Mouse (Mus musculus): ENCODE measurements around the gene Gps2. TPM values are rescaled to one million over a fixed set of nuclear protein-coding genes. Genes with fewer than 3 reads are reported as not detected.

Gps2 gene
- total RNA-seq, 2 experiments from 2014 or later: 60.0 to 67.0 TPM

DNA sequence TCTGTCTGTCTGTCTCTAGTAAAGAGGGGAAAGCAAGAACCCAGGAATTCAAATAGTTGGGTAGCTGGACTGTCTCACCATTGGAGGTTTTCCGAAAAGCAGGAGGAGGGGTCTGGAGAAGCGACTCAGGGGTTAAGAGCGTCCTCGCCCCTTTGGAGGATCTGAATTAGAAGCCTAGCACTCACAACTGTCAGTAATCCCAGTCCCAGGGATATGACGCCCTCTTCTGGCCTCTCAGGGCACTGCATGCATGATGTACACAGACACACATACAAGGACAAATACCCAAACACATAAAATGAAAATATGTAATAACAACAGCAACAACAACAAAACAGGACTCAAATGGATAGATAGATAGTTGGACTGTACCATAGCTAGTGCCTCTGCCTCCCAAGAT is 46.9 kb downstream of the Gps2 start:
- DNase-seq (ENCODE audit: low spot score in 2 of 2): no peak

DNA sequence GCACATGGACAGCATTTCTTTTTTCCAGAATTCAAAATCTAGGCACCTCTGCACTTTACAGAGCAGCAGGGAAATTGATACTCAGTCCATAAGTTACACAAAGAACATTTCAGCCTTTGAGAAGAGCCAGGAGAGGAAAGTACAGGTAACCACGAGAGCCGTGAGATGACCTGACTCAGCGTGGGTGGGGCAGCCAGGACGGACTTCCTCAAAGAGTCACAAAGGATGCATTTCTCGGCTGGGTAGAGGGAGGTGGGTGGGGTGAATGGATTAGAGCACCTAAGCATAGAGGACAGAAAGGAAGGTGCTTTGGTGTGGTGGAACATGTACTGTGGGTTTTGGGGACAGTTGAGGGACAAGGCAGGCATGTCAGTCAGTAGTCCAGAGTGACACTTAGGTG is 48.2 kb downstream of the Gps2 start:
- DNase-seq (ENCODE audit: low spot score in 2 of 2): no peak

DNA sequence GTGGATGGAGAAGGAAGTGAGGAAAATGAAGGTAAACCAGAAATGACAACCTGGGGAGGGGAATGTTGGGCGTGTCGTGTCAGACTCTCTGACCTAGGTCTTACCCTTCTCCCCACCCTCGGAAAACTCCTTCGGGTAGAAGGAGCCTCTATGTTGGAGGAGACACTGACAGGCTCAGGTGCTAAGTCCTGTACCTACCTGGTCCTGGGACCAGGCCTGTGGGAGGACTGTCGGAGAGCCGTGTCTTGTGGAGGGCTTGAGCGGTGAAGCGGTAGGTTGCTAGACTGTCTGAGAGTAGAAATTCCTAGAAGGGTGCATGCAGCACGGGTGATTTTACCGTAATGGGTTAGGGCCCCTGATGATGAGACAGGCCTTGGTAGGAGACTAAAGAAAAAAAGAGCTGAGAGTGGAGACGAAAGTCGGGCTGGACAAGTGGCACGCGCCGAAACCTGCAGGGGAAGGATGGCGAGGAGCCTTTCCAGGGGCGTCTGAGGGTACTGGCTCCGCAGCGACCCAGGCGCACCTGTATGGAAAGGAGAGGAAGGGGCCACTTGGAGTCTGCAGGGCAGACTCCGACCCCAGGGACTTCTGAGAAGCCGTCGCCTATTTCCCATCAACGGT is 51.1 kb downstream of the Gps2 start, which contains the start of gene Cldn7:
Gene Cldn7 (plus strand): TSS at position 130 of the 621 bp plus-strand sequence.
- DNase-seq (ENCODE audit: low spot score in 2 of 2): no peak

DNA sequence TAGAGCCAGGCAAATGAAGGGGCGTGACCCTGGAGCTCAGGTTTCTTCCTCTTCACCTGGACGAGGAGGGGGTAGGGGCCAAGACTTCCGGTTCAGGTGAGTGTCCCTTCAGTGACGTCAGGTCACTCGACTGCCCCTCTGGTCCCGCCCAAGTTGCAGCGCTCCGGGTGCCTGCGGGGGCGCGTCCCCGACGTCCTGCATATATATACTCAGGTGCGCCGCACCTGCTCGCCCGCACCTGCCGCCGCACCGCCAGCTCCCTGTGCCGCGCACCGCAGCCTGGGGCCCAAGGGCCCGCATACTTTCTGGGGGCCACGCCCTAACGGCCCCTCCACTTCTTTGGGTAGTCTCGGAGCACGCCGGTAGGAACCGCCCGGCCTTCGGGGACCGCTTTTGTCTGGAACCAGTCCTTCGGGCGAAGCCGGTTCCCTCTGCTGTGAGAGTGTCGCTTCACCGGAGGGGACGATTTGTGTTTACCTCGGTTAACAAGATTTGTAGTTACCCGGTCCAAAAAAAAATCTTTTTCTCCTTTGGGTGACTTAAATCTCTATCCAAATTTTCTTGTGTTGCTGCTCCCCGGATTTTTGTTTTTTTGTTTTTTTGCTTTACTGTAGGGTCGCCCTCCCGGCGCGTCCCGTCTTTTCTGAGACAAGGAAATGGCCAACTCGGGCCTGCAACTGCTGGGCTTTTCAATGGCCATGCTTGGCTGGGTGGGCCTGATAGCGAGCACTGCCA is 51.8 kb downstream of the Gps2 start:
- DNase-seq (ENCODE audit: low spot score in 2 of 2): no peak

Small RNA genes lying within 50 kb of the gene (microRNA-seq; reads per million reads assigned to microRNA genes)
- not detected for gene Mir6924

Other genes starting within 250 kb of the Gps2 start
- 10 to 100 TPM; 11.9 to 12.5 TPM for gene Cd68, start 247.7 kb upstream of the Gps2 start, total RNA-seq (2021)
- 100 to 1,000 TPM; 640 to 673 TPM for gene Eif4a1, start 241.5 kb upstream of the Gps2 start, total RNA-seq (2021)
- 10 to 100 TPM; 86.6 to 90.7 TPM for gene Senp3, start 231.8 kb upstream of the Gps2 start, total RNA-seq (2021)
- gene Tnfsf13, start 228.1 kb upstream of the Gps2 start, total RNA-seq (2021): 1 to 10 TPM; 4.2 to 5.2 TPM
- 10 to 100 TPM; 23.0 to 23.1 TPM for gene Tnfsf12, start 218.0 kb upstream of the Gps2 start, total RNA-seq (2021)
- gene Tnfsfm13, start 217.8 kb upstream of the Gps2 start, total RNA-seq (2021): 1 to 10 TPM; 3.1 to 4.6 TPM
- 100 to 1,000 TPM in 1 of 2 experiments, 10 to 100 TPM in 1; 92.4 to 108 TPM for gene Polr2a, start 155.3 kb upstream of the Gps2 start, total RNA-seq (2021)
- gene Slc35g3, start 151.9 kb upstream of the Gps2 start, total RNA-seq (2021): not detected
- 10 to 100 TPM; 48.5 to 58.3 TPM for gene Zbtb4, start 148.0 kb upstream of the Gps2 start, total RNA-seq (2021)
- gene Chrnb1, start 117.9 kb upstream of the Gps2 start, total RNA-seq (2021): 1 to 10 TPM; 3.6 to 4.0 TPM
- 1 to 10 TPM; 3.4 to 4.8 TPM for gene Fgf11, start 112.0 kb upstream of the Gps2 start, total RNA-seq (2021)
- 1 to 10 TPM in 1 of 2 experiments, under 1 TPM in 1; 0.76 to 1.4 TPM for gene Tmem102, start 108.3 kb upstream of the Gps2 start, total RNA-seq (2021)
- not detected for gene Gm39566, start 98.6 kb upstream of the Gps2 start, total RNA-seq (2021)
- not detected for gene Spem2, start 95.4 kb upstream of the Gps2 start, total RNA-seq (2021)
- gene Spem1, start 91.7 kb upstream of the Gps2 start, total RNA-seq (2021): not detected
- gene Nlgn2, start 76.1 kb upstream of the Gps2 start, total RNA-seq (2021): 10 to 100 TPM; 33.6 to 35.2 TPM
- gene Tmem256, start 75.4 kb upstream of the Gps2 start, total RNA-seq (2021): 100 to 1,000 TPM; 141 to 143 TPM
- 10 to 100 TPM; 76.6 to 77.9 TPM for gene Plscr3, start 67.5 kb upstream of the Gps2 start, total RNA-seq (2021)
- 1 to 10 TPM in 1 of 2 experiments, under 1 TPM in 1; 0.17 to 1.7 TPM for gene Tnk1, start 55.2 kb upstream of the Gps2 start, total RNA-seq (2021)
- gene Tmem95, start 35.9 kb upstream of the Gps2 start, total RNA-seq (2021): not detected
- 1 to 10 TPM; 3.4 to 4.1 TPM for gene Kctd11, start 32.5 kb upstream of the Gps2 start, total RNA-seq (2021)
- 1 to 10 TPM; 1.4 to 1.7 TPM for gene Acap1, start 18.3 kb upstream of the Gps2 start, total RNA-seq (2021)
- gene 2810408A11Rik, start 12.9 kb upstream of the Gps2 start, total RNA-seq (2021): 1 to 10 TPM; 4.8 to 5.6 TPM
- 10 to 100 TPM; 45.9 to 53.3 TPM for gene Neurl4, start 12.8 kb upstream of the Gps2 start, total RNA-seq (2021)
- gene Eif5a, start 8.1 kb downstream of the Gps2 start, total RNA-seq (2021): 100 to 1,000 TPM; 598 to 600 TPM
- 10 to 100 TPM in 1 of 2 experiments, 1 to 10 TPM in 1; 9.7 to 20.6 TPM for gene Ybx2, start 21.9 kb downstream of the Gps2 start, total RNA-seq (2021)
- 10 to 100 TPM; 23.6 to 24.8 TPM for gene Slc2a4, start 34.3 kb downstream of the Gps2 start, total RNA-seq (2021)
- gene Cldn7, start 50.9 kb downstream of the Gps2 start, total RNA-seq (2021): 10 to 100 TPM in 1 of 2 experiments, 1 to 10 TPM in 1; 3.1 to 17.3 TPM
- gene Ctdnep1, start 67.3 kb downstream of the Gps2 start, total RNA-seq (2021): 100 to 1,000 TPM; 119 to 130 TPM
- gene Elp5, start 68.6 kb downstream of the Gps2 start, total RNA-seq (2021): 10 to 100 TPM; 65.5 to 70.9 TPM
- 100 to 1,000 TPM; 294 to 311 TPM for gene Gabarap, start 77.3 kb downstream of the Gps2 start, total RNA-seq (2021)
- 10 to 100 TPM; 51.4 to 53.4 TPM for gene Phf23, start 81.9 kb downstream of the Gps2 start, total RNA-seq (2021)
- gene Dvl2, start 86.7 kb downstream of the Gps2 start, total RNA-seq (2021): 10 to 100 TPM; 35.5 to 38.2 TPM
- gene Acadvl, start 101.5 kb downstream of the Gps2 start, total RNA-seq (2021): 100 to 1,000 TPM; 295 to 378 TPM
- gene Dlg4, start 103.1 kb downstream of the Gps2 start, total RNA-seq (2021): 10 to 100 TPM; 63.0 to 64.4 TPM
- 10 to 100 TPM in 1 of 2 experiments, 1 to 10 TPM in 1; 1.7 to 33.7 TPM for gene Asgr1, start 140.2 kb downstream of the Gps2 start, total RNA-seq (2021)
- 10 to 100 TPM in 1 of 2 experiments, 1 to 10 TPM in 1; 1.8 to 14.6 TPM for gene Asgr2, start 178.8 kb downstream of the Gps2 start, total RNA-seq (2021)
- 1 to 10 TPM in 1 of 2 experiments, under 1 TPM in 1; 0.90 to 1.7 TPM for gene Mgl2, start 216.4 kb downstream of the Gps2 start, total RNA-seq (2021)
- gene Clec10a, start 242.3 kb downstream of the Gps2 start, total RNA-seq (2021): 1 to 10 TPM; 2.1 to 3.5 TPM